Mouse (Mus musculus): ENCODE measurements around the gene Plekhg6. TPM values are rescaled to one million over a fixed set of nuclear protein-coding genes. Genes with fewer than 3 reads are reported as not detected.

The Plekhg6 gene
- polyA plus RNA-seq, 1 experiment from 2014 or later, result not detected

DNA sequence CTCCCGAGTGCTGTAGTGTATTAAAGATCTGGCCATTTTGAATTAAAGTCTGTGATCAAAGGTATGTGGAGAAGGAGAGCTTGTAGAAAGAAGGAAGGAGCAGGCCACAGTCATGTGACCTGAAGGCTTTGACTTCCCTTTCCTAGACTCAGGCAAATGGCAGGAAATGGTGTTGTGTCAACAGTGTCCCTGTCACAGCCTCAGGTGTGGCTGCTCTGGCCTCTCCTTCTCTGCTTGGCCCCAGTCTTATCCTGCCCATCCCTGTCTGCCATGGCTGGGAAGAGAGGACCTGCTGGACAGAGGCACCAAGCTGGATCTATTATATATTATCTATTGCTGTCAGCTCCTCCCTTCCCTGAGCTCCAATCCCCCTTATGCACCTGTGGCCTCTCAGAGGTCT, 35.0 kb downstream of the Plekhg6 start:
- Histone ChIP-seq H3K27me3 (replicated peaks; ENCODE audit: control insufficient read depth, insufficient read depth, low read length) (no peaks in the 10 kb centered on the region), H3K27ac (ENCODE audit: low read depth, low read length) (no peak overlapping the region), H3K9me3 (replicated peaks; ENCODE audit: control insufficient read depth, low read length) (no peaks in the 10 kb centered on the region), H3K4me1 (ENCODE audit: control insufficient read depth, insufficient read depth, low read length) (peaks cover 14% of the 10 kb centered on the region), H3K4me2 (ENCODE audit: low read length) (no peak overlapping the region), H3K9ac (ENCODE audit: low read length) (no peak overlapping the region), H3K4me3 (ENCODE audit: low read depth, low read length) (no peak overlapping the region), H3K36me3 (ENCODE audit: control insufficient read depth, insufficient read depth, low read length) (no peaks in the 10 kb centered on the region)
- DNase-seq (ENCODE audit: low spot score) (no peak), ATAC-seq (no peak)
- 85% methylated on average over 1 of the region's 1 CpGs for WGBS

DNA sequence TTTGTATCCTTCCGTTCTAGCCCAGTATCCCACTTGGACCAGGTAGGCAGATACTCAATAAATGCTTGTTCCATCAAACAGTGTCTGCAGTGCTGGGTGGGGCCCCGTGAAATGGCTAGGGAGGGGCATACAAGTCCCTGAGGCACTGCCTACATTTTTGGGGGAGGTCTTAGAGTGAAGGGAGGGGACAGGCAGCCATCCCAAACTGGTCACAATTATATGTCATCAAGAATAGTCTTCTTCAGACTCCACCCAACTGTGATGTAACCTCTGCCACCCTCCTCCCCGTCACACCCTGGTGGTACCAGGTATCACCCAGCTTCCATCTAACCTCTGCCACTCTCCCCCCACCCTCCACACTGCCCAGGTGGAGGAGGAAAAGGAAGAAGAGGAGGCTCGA, 35.7 kb downstream of the Plekhg6 start:
- DNase-seq (ENCODE audit: low spot score), result no peak
- Histone ChIP-seq H3K4me3 (ENCODE audit: low read depth, low read length) (no peak overlapping the region), H3K9me3 (replicated peaks; ENCODE audit: control insufficient read depth, low read length) (no peaks in the 10 kb centered on the region), H3K27me3 (replicated peaks; ENCODE audit: control insufficient read depth, insufficient read depth, low read length) (no peaks in the 10 kb centered on the region), H3K4me1 (ENCODE audit: control insufficient read depth, insufficient read depth, low read length) (peaks cover 9% of the 10 kb centered on the region), H3K36me3 (ENCODE audit: control insufficient read depth, insufficient read depth, low read length) (no peaks in the 10 kb centered on the region), H3K27ac (ENCODE audit: low read depth, low read length) (no peak overlapping the region), H3K4me2 (ENCODE audit: low read length) (no peak overlapping the region), H3K9ac (ENCODE audit: low read length) (no peak overlapping the region)
- WGBS, result 64% methylated on average over 4 of the region's 4 CpGs
- ATAC-seq, result no peak

DNA sequence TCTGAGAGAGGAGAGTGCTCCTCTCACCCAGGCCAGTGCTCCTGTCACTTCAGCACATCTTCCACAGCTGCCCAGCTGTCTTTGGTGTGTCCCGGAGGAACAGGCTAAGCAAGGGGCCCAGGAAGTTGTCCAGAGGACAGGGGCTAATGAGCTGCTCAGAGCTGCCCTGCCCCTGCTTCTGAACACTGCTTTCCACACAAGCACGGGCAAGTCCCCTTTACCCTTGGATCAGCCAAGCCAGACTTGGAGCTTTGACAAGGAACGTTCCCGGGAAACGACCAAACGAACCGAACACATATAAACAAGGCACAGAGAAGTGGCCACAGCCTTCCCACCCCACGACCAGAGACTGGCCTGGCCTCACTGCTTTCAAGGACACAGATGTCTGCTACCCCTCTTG, 36.5 kb downstream of the Plekhg6 start:
- ATAC-seq, result no peak
- Histone ChIP-seq H3K36me3 (ENCODE audit: control insufficient read depth, insufficient read depth, low read length) (no peaks in the 10 kb centered on the region), H3K9ac (ENCODE audit: low read length) (no peak overlapping the region), H3K4me2 (ENCODE audit: low read length) (no peak overlapping the region), H3K4me3 (ENCODE audit: low read depth, low read length) (no peak overlapping the region), H3K27me3 (replicated peaks; ENCODE audit: control insufficient read depth, insufficient read depth, low read length) (no peaks in the 10 kb centered on the region), H3K9me3 (replicated peaks; ENCODE audit: control insufficient read depth, low read length) (no peaks in the 10 kb centered on the region), H3K27ac (ENCODE audit: low read depth, low read length) (no peak overlapping the region), H3K4me1 (ENCODE audit: control insufficient read depth, insufficient read depth, low read length) (peaks cover 4% of the 10 kb centered on the region)
- DNase-seq (ENCODE audit: low spot score), result no peak
- 37% methylated on average over 8 of the region's 8 CpGs for WGBS

GRCm38 (mm10) chr6:125342198-125342597, 38.4 kb downstream of the Plekhg6 start:
- Histone ChIP-seq H3K27me3 (replicated peaks; ENCODE audit: control insufficient read depth, insufficient read depth, low read length) (no peaks in the 10 kb centered on the region), H3K9ac (ENCODE audit: low read length) (no peak overlapping the region), H3K4me2 (ENCODE audit: low read length) (no peak overlapping the region), H3K36me3 (ENCODE audit: control insufficient read depth, insufficient read depth, low read length) (no peaks in the 10 kb centered on the region), H3K9me3 (replicated peaks; ENCODE audit: control insufficient read depth, low read length) (no peaks in the 10 kb centered on the region), H3K4me3 (ENCODE audit: low read depth, low read length) (no peak overlapping the region), H3K27ac (ENCODE audit: low read depth, low read length) (no peak overlapping the region), H3K4me1 (ENCODE audit: control insufficient read depth, insufficient read depth, low read length) (no peaks in the 10 kb centered on the region)
- WGBS, result 55% methylated on average over 3 of the region's 3 CpGs
- DNase-seq (ENCODE audit: low spot score), result no peak
- ATAC-seq, result no peak

- H3K27ac ChIP-seq (ENCODE audit: low read depth, low read length), result no peak overlapping the region
Measured at GRCm38 (mm10) chr6:125340244-125340643, 40.3 kb downstream of the Plekhg6 start.

DNA sequence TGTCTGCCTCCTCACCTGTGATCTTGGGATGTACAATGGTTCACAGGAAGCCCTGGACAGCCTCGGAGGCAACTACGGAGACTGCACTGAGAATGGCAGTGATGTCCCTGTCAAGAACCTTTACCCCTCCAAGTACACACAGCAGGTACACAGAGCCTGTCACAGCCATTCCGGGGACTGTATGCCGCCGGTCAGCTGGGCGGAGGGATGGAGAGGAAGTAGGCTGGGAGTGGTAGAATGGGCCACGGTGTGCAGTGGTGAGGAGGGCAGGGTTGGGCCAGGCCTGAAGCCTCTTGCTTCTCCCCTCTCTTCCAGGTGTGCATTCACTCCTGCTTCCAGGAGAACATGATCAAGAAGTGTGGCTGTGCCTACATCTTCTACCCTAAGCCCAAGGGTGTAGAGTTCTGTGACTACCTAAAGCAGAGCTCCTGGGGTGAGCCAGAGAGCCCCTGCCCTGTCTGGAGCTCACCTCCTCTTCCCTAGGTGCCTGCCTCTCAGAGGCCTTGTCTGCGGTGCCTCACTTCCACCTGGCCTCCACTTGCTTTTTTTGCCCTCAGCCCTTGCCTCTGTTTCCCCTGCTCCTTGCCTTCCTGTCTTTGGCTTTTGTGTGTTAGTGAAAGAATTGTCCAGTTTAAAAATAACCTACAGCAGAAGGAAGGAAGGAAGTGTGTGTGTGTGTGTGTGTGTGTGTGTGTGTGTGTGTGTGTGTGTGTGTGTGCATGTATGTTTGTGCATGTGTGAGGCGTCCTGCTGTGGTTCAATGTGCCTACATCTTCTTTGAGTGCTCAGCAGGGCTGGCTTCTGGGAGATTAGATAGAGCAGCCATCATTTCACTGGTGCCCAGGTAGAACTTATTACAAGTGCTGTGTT, 41.6 kb downstream of the Plekhg6 start:
- H3K27me3 ChIP-seq (replicated peaks; ENCODE audit: control insufficient read depth, insufficient read depth, low read length), result no peaks in the 10 kb centered on the region
- no peaks in the 10 kb centered on the region for H3K36me3 ChIP-seq (ENCODE audit: control insufficient read depth, insufficient read depth, low read length)
- DNase-seq (ENCODE audit: low spot score) (no peak), ATAC-seq (no peak)
- no peaks in the 10 kb centered on the region for H3K4me1 ChIP-seq (ENCODE audit: control insufficient read depth, insufficient read depth, low read length)
- no peak overlapping the region for H3K4me3 ChIP-seq (ENCODE audit: low read depth, low read length)
- H3K27ac ChIP-seq (ENCODE audit: low read depth, low read length), result no peak overlapping the region
- 69% methylated on average over 9 of the region's 9 CpGs for WGBS
- H3K9me3 ChIP-seq (replicated peaks; ENCODE audit: control insufficient read depth, low read length), result no peaks in the 10 kb centered on the region
- H3K9ac ChIP-seq (ENCODE audit: low read length), result no peak overlapping the region
- no peak overlapping the region for H3K4me2 ChIP-seq (ENCODE audit: low read length)

More at GRCm38 (mm10) chr6:125340244-125340643, 40.3 kb downstream of the Plekhg6 start:
- H3K9ac ChIP-seq (ENCODE audit: low read length), result no peak overlapping the region
- 66% methylated on average over 5 of the region's 5 CpGs for WGBS
- no peaks in the 10 kb centered on the region for H3K4me1 ChIP-seq (ENCODE audit: control insufficient read depth, insufficient read depth, low read length)
- H3K9me3 ChIP-seq (replicated peaks; ENCODE audit: control insufficient read depth, low read length), result no peaks in the 10 kb centered on the region
- H3K36me3 ChIP-seq (ENCODE audit: control insufficient read depth, insufficient read depth, low read length), result no peaks in the 10 kb centered on the region
- H3K27me3 ChIP-seq (replicated peaks; ENCODE audit: control insufficient read depth, insufficient read depth, low read length), result no peaks in the 10 kb centered on the region
- ATAC-seq, result no peak
- DNase-seq (ENCODE audit: low spot score), result no peak
- no peak overlapping the region for H3K4me2 ChIP-seq (ENCODE audit: low read length)
- no peak overlapping the region for H3K4me3 ChIP-seq (ENCODE audit: low read depth, low read length)

GRCm38 (mm10) chr6:125334356-125334755, 46.2 kb downstream of the Plekhg6 start:
- H3K4me3 ChIP-seq (ENCODE audit: low read depth, low read length), result no peak overlapping the region
- H3K4me1 ChIP-seq (ENCODE audit: control insufficient read depth, insufficient read depth, low read length), result 0 out of 2 replicates have a peak, but pooled peaks cover 3% of the 10 kb centered on the region
- no peak overlapping the region for H3K9ac ChIP-seq (ENCODE audit: low read length)
- H3K36me3 ChIP-seq (ENCODE audit: control insufficient read depth, insufficient read depth, low read length), result no peaks in the 10 kb centered on the region
- no peaks in the 10 kb centered on the region for H3K9me3 ChIP-seq (replicated peaks; ENCODE audit: control insufficient read depth, low read length)
- ATAC-seq, result no peak
- H3K27me3 ChIP-seq (replicated peaks; ENCODE audit: control insufficient read depth, insufficient read depth, low read length), result no peaks in the 10 kb centered on the region
- 40% methylated on average over 2 of the region's 2 CpGs for WGBS
- no peak overlapping the region for H3K4me2 ChIP-seq (ENCODE audit: low read length)
- no peak for DNase-seq (ENCODE audit: low spot score)
- H3K27ac ChIP-seq (ENCODE audit: low read depth, low read length), result no peak overlapping the region

DNA sequence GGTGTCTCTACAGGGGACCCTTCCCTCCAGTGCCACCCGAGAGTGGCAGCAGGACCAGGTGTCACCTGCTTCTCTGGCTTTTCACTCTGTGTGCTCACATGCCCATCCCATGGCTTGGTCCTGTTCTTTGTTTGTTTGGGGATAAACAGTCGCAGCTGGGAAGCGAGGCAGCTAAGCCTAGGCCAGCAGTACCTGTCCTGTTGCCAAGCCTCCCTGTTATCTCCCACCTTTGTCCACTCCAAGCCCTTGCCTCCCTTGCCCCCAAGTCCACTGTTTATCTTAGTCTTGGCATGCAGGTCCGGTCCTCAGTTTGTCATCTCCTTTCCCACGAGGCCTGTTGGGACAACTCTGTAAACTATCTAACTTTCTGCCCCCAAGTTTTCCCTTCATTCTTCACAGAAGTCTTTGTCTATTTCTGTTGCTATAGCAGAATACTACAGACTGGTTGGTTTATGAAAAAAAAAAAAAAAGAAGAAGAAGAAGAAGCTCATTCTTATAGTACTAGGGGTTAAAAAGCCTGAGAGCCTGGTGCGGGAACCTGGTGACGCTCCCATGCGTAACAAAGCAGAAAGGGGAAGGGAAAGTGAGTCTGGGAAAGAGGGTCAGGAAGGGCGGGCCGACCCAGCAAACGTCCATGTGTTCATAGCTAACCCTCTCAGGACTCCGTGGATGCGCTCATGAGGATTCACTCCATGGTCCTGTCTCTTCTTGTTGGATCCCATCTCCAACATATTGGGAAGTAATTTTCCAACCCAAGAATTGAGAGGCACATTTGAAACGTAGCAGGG, 47.3 kb downstream of the Plekhg6 start:
- ATAC-seq, result no peak
- H3K27ac ChIP-seq (ENCODE audit: low read depth, low read length), result no peak overlapping the region
- WGBS, result 82% methylated on average over 14 of the region's 14 CpGs
- no peak overlapping the region for H3K9ac ChIP-seq (ENCODE audit: low read length)
- 0 out of 2 replicates have a peak, but pooled peaks cover 3% of the 10 kb centered on the region for H3K4me1 ChIP-seq (ENCODE audit: control insufficient read depth, insufficient read depth, low read length)
- H3K27me3 ChIP-seq (replicated peaks; ENCODE audit: control insufficient read depth, insufficient read depth, low read length), result no peaks in the 10 kb centered on the region
- no peaks in the 10 kb centered on the region for H3K9me3 ChIP-seq (replicated peaks; ENCODE audit: control insufficient read depth, low read length)
- no peak for DNase-seq (ENCODE audit: low spot score)
- H3K4me3 ChIP-seq (ENCODE audit: low read depth, low read length), result no peak overlapping the region
- H3K4me2 ChIP-seq (ENCODE audit: low read length), result no peak overlapping the region
- H3K36me3 ChIP-seq (ENCODE audit: control insufficient read depth, insufficient read depth, low read length), result no peaks in the 10 kb centered on the region

Measured in forebrain, embryonic 14.5 days (tissue).